Mouse (Mus musculus) limb, embryonic 12.5 days (tissue): Measurements from ENCODE around the gene Sh3bgr. TPM values are rescaled to one million over a fixed set of nuclear protein-coding genes. Genes with fewer than 3 reads are reported as not detected.

ENCODE experiments used
- ATAC-seq: fragments of 200-750 bp; cut with Nextera tagmentation; 2 replicates; pipeline ENCODE4 v1.8.0; 2017; ENCODE audit warnings: low read depth, moderate TSS enrichment; ENCODE audit not compliant: insufficient number of reproducible peaks, insufficient read depth, low FRiP score, low TSS enrichment
- H3K27ac ChIP-seq: fragments of 300-500 bp; sonication (generic); 2 replicates; pipeline ENCODE4 v1.5.1; 2016; ENCODE audit warnings: mild to moderate bottlenecking, moderate library complexity
- H3K27me3 ChIP-seq: fragments of 300-500 bp; sonication (generic); 2 replicates; pipeline ENCODE4 v1.6.1; 2016; ENCODE audit warnings: mild to moderate bottlenecking, moderate library complexity
- H3K36me3 ChIP-seq: fragments of 300-500 bp; sonication (generic); 2 replicates; pipeline ENCODE4 v1.6.1; 2016; ENCODE audit warnings: mild to moderate bottlenecking, moderate library complexity
- H3K4me1 ChIP-seq: fragments of 300-500 bp; sonication (generic); replicated peaks from 2 replicates; pipeline ENCODE4 v1.6.1; 2016
- H3K4me2 ChIP-seq: fragments of 300-500 bp; sonication (generic); 2 replicates; pipeline ENCODE4 v1.6.1; 2016; ENCODE audit warnings: mild to moderate bottlenecking, moderate library complexity
- H3K4me3 ChIP-seq: fragments of 300-500 bp; sonication (generic); replicated peaks from 2 replicates; pipeline ENCODE4 v1.5.1; 2016; ENCODE audit warnings: mild to moderate bottlenecking
- H3K9ac ChIP-seq: fragments of 300-500 bp; sonication (generic); replicated peaks from 2 replicates; pipeline ENCODE4 v1.6.1; 2016; ENCODE audit warnings: mild to moderate bottlenecking, moderate library complexity
- H3K9me3 ChIP-seq: fragments of 300-500 bp; sonication (generic); 2 replicates; pipeline ENCODE4 v1.6.1; 2016; ENCODE audit warnings: mild to moderate bottlenecking, moderate library complexity
- WGBS: fragments of 180-500 bp; shearing (Covaris S2); methylation state at CpG from one replicate; pipeline ENCODE4 v1.1.7; 2016; 5-methylcytosine and 5-hydroxymethylcytosine counted together
- polyA plus RNA-seq: library from polyadenylated mRNA; unstranded; fragments of >200 nt; fragmentation: Nextera tagmentation; extraction: Ambion mirVana; gene quantifications from 2 replicates; pipeline ENCODE4 v1.2.1, GENCODE M21; 2016

The Sh3bgr gene
- polyA plus RNA-seq, 1 experiment from 2014 or later, result 1.7 TPM

DNA sequence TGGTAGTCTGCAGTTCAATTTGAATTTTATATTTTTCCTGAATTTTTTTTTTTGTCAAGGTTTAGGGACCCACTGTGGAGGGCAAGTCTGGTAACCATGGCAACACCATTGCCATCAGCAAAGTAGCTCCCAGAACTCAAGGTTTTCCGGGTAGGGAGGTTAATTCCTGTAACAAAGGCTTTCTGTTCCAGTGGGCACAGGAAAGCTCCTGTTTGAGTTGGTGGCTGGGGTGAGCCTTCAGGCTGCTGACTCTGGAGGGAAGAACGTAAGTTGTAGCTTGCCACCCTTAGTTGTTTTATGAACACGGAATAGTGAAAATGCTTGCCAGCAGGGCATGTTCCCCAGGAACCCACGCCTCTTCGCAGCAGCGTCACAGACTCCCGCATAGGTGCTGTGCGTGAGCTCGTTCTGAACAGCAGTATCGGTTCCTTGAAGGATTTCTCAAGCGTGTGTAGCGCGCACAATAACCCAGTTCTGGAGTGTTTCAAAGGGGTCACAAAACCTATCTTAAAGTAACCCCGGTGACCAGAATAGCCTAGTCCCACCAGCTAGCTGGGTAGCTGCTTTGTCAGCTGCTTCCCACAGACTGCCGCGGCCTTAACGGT is 35.2 kb downstream of the Sh3bgr start, which contains the start of gene B3galt5:
Gene B3galt5 (plus strand): TSS at position 436 of the 605 bp plus-strand sequence.
- no peaks in the 10 kb centered on the region for H3K36me3 ChIP-seq
- no peaks in the 10 kb centered on the region for H3K9me3 ChIP-seq
- no peak within 1 kb of the TSS for H3K9ac ChIP-seq
- peak within 1 kb of the TSS; percentile 87 for H3K27ac ChIP-seq
- peak; percentile 52; the same call in 1 of the 2 replicates for ATAC-seq
- 70% methylated on average over 17 of the region's 17 CpGs for WGBS
- peak within 1 kb of the TSS; percentile 17; the same call in 1 of the 2 replicates for H3K4me2 ChIP-seq
- H3K4me1 ChIP-seq, result 0 out of 2 replicates have a peak, but pooled peaks cover 4% of the 10 kb centered on the region
- no peak within 1 kb of the TSS for H3K4me3 ChIP-seq
- 0 out of 2 replicates have a peak, but pooled peaks cover 3% of the 10 kb centered on the region for H3K27me3 ChIP-seq

DNA sequence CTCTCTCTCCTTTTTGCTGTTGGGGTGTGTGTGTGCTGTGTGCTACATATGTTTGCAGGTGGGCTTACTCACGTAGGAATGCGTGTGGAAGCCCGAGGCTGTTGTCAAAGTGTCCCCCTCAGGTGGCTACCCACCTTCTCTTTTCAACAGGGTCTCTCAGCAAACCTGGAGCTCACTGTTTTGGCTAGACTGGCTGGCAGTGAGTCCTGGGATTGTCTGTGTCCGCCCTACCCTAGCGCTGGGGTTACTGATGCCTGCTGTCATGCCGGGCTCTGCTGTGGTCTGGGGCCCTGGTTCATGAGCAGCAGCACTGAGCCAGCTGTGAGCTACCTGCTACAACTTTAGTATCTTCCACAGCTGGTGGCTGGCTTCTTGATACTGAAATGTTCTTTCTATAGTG is 44.2 kb downstream of the Sh3bgr start:
- no peaks in the 10 kb centered on the region for H3K4me1 ChIP-seq
- no peak overlapping the region for H3K27ac ChIP-seq
- WGBS, result 79% methylated on average over 6 of the region's 6 CpGs
- H3K4me2 ChIP-seq, result no peak overlapping the region
- no peak overlapping the region for H3K4me3 ChIP-seq
- H3K9me3 ChIP-seq, result no peaks in the 10 kb centered on the region
- no peak for ATAC-seq
- no peaks in the 10 kb centered on the region for H3K27me3 ChIP-seq
- H3K36me3 ChIP-seq, result no peaks in the 10 kb centered on the region
- H3K9ac ChIP-seq, result no peak overlapping the region

DNA sequence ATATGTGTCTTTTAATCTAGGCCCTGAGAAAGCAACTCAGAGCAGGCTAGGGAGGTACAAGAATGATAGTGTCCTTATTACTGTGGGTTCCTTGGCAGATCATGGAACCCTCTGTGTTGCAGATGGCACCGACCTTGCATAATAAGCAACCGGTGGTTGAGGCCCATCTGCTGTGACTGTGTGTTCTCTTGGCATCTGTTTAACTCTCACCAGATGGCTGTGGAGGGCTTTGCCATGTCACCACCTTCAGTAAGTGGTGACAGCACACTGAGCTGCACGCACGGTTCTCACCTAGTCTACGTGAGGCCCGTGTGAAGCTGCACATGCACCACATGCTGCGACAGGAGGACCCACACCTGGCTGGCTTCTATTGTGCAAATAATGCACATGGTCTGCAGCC is 49.4 kb downstream of the Sh3bgr start:
- 77% methylated on average over 7 of the region's 7 CpGs for WGBS
- Histone ChIP-seq H3K36me3 (no peaks in the 10 kb centered on the region), H3K27ac (no peak overlapping the region), H3K4me1 (no peaks in the 10 kb centered on the region), H3K9ac (no peak overlapping the region), H3K4me2 (no peak overlapping the region), H3K9me3 (no peaks in the 10 kb centered on the region), H3K27me3 (no peaks in the 10 kb centered on the region), H3K4me3 (no peak overlapping the region)
- ATAC-seq, result no peak

DNA sequence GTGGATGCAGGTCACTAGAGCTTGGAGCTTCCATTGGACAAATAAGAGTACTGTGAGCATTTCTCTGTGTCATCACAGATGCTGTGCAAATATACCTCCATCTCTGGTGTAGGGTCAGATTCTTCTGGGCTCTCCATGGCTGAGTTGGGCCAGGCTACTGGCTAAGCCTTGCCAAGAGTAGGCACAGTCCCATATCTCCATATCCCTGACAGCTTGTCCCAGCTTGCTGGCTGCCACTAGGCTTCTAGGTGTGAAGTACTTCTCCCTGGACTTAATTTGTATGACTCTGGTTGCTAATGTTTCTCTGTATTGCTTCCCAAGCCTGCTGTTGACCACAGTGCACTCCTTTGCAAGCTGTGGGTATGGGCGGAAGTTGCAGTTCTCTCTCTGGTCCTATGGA is 51.9 kb downstream of the Sh3bgr start:
- Histone ChIP-seq H3K4me2 (no peak overlapping the region), H3K4me1 (no peaks in the 10 kb centered on the region), H3K27me3 (no peaks in the 10 kb centered on the region), H3K9ac (no peak overlapping the region), H3K4me3 (no peak overlapping the region), H3K36me3 (no peaks in the 10 kb centered on the region), H3K27ac (no peak overlapping the region), H3K9me3 (no peaks in the 10 kb centered on the region)
- ATAC-seq, result no peak
- 85% methylated on average over 1 of the region's 1 CpGs for WGBS

DNA sequence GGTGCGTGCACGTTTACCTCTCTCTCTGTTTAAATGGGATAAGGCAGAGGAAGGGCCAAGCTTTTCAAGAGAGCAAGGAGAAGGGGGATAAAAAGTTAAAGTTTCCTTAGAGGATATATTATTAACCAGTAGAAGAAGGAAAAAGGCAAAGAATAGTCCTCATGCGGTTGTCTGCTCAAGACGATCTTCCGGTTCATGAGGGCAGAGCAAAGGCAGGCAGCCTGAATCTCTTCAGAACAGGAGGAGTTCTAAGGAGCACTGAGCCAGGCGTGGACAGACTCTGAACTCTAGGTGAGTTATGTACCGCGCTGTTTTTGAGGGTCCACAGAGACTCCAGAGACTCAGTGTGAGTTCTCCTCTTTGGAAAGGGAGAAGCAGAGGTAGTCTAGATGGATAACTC is 58.2 kb downstream of the Sh3bgr start:
- H3K27ac ChIP-seq, result no peak overlapping the region
- H3K27me3 ChIP-seq, result no peaks in the 10 kb centered on the region
- no peak overlapping the region for H3K4me3 ChIP-seq
- no peak for ATAC-seq
- H3K4me2 ChIP-seq, result no peak overlapping the region
- no peaks in the 10 kb centered on the region for H3K36me3 ChIP-seq
- H3K9me3 ChIP-seq, result no peaks in the 10 kb centered on the region
- H3K9ac ChIP-seq, result no peak overlapping the region
- H3K4me1 ChIP-seq, result no peaks in the 10 kb centered on the region
- WGBS, result 85% methylated on average over 8 of the region's 8 CpGs

DNA sequence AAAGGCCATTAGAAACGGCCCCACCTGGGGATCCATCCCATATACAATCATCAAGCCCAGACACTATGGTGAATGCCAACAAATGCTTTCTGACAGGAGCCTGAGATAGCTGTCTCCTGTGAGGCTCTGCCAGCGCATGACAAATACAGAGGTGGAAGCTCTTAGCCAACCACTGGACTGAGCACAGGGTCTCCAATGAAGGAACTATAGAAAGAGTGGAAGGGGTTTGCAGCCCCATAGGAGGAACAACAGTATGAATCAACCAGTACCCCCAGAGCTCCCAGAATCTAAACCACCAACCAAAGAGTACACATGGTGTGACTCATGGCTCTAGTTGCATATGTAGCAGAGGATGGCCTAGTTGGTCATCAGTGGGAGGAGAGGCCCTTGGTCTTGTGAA is 71.5 kb downstream of the Sh3bgr start:
- Histone ChIP-seq H3K27ac (no peak overlapping the region), H3K27me3 (no peaks in the 10 kb centered on the region), H3K36me3 (no peaks in the 10 kb centered on the region), H3K9me3 (no peaks in the 10 kb centered on the region), H3K9ac (no peak overlapping the region), H3K4me3 (no peak overlapping the region), H3K4me1 (no peaks in the 10 kb centered on the region), H3K4me2 (no peak overlapping the region)
- ATAC-seq, result no peak
- WGBS, result 82% methylated on average over 2 of the region's 2 CpGs

DNA sequence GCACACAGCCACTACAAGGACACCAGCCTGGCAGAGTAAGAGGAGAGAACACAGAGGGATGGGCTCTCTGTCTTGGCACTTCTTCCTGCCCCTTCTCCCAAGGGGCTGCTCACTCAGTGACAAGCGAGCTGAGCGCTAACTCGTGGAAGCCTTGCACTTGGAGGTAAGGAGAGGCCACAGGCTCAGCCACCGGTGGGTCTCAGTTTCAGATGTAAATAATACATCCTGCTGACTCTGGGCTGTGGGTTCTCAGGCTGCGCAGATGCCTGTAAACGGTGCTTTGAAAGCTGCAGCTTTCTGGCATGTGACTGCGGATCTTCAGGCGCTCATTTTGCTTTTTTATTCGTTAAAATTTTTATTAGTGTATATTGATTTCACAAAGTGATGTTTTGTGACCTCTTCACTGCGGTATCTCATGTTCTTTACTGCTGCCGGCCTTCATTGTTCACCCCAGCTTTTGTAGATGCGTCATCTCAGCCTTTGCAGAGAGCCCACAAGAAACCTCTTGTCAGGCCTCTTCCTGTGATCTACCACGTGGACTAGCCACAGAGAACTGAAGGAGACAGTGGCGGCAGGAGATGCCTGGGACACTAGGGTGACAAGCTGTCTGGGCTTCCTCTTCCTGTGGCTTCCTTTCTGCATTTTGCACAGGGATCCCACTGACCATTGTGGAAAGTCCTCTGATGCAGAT is 72.8 kb downstream of the Sh3bgr start:
- H3K4me1 ChIP-seq, result no peaks in the 10 kb centered on the region
- H3K27ac ChIP-seq, result no peak overlapping the region
- no peak for ATAC-seq
- no peak overlapping the region for H3K9ac ChIP-seq
- H3K4me2 ChIP-seq, result no peak overlapping the region
- 62% methylated on average over 14 of the region's 14 CpGs for WGBS
- no peaks in the 10 kb centered on the region for H3K36me3 ChIP-seq
- no peaks in the 10 kb centered on the region for H3K9me3 ChIP-seq
- H3K27me3 ChIP-seq, result peaks cover 4% of the 10 kb centered on the region; the same call in 1 of the 2 replicates
- H3K4me3 ChIP-seq, result no peak overlapping the region

DNA sequence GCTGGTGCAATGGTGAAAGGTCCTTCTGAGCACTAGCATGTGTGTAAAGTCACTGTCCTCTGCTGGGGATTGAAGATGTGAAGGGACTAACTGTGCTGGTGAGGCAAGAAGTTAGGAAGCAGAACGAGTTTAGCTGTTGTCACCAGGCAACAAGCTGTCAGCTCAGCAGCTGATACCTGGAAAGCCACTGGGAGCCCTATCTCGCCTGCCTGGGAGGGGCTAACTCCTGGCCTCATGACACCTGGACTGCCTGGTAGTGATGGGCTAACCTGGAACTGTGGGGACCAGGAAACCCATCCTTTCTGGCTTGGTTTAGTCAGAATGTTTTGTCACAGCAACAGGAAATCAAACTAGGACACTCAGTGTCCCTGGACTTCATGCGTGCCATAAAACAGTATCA is 76.3 kb downstream of the Sh3bgr start:
- Histone ChIP-seq H3K9ac (no peak overlapping the region), H3K4me1 (peaks cover 12% of the 10 kb centered on the region), H3K4me2 (no peak overlapping the region), H3K4me3 (no peak overlapping the region), H3K27ac (no peak overlapping the region), H3K27me3 (peaks cover 39% of the 10 kb centered on the region), H3K9me3 (no peaks in the 10 kb centered on the region), H3K36me3 (no peaks in the 10 kb centered on the region)
- WGBS, result 68% methylated on average over 3 of the region's 3 CpGs
- ATAC-seq, result no peak

Other genes starting within 250 kb of the Sh3bgr start
- gene Psmg1, start 209.5 kb upstream of the Sh3bgr start, polyA plus RNA-seq, result 102 and 109 TPM in 2 replicates
- 140 and 144 TPM in 2 replicates for gene Brwd1, start 117.9 kb upstream of the Sh3bgr start, polyA plus RNA-seq
- 916 and 1,014 TPM in 2 replicates for gene Hmgn1, start 72.7 kb upstream of the Sh3bgr start, polyA plus RNA-seq
- 65.9 and 68.4 TPM in 2 replicates for gene Wrb, start 55.0 kb upstream of the Sh3bgr start, polyA plus RNA-seq
- 1.8 and 2.0 TPM in 2 replicates for gene Lca5l, start 8.2 kb upstream of the Sh3bgr start, polyA plus RNA-seq
- 0.43 and 0.46 TPM in 2 replicates for gene B3galt5, start 35.4 kb downstream of the Sh3bgr start, polyA plus RNA-seq
- gene Itgb2l, start 243.2 kb downstream of the Sh3bgr start, polyA plus RNA-seq, result 0.24 and 0.26 TPM in 2 replicates